Mouse (Mus musculus) embryonic facial prominence, embryonic 12.5 days (tissue): ENCODE data around the gene Mras. TPM values are rescaled to one million over a fixed set of nuclear protein-coding genes. Genes with fewer than 3 reads are reported as not detected.

Source experiments
- ATAC-seq: fragments of 200-750 bp; cut with Nextera tagmentation; 2 replicates; pipeline ENCODE4 v1.8.0; 2017; ENCODE audit not compliant: insufficient number of reproducible peaks, insufficient read depth, low FRiP score, low TSS enrichment
- H3K27ac ChIP-seq: fragments of 300-500 bp; sonication (generic); 2 replicates; pipeline ENCODE4 v1.5.1; 2016; ENCODE audit warnings: mild to moderate bottlenecking
- H3K27me3 ChIP-seq: fragments of 300-500 bp; sonication (generic); 2 replicates; pipeline ENCODE4 v1.6.1; 2016; ENCODE audit warnings: mild to moderate bottlenecking, moderate library complexity
- H3K36me3 ChIP-seq: fragments of 300-500 bp; sonication (generic); 2 replicates; pipeline ENCODE4 v1.6.1; 2016; ENCODE audit warnings: mild to moderate bottlenecking
- H3K4me1 ChIP-seq: fragments of 300-500 bp; sonication (generic); 2 replicates; pipeline ENCODE4 v1.6.1; 2016
- H3K4me2 ChIP-seq: fragments of 300-500 bp; sonication (generic); replicated peaks from 2 replicates; pipeline ENCODE4 v1.6.1; 2016; ENCODE audit warnings: mild to moderate bottlenecking, moderate library complexity
- H3K4me3 ChIP-seq: fragments of 300-500 bp; sonication (generic); 2 replicates; pipeline ENCODE4 v1.5.1; 2016; ENCODE audit warnings: mild to moderate bottlenecking
- H3K9ac ChIP-seq: fragments of 300-500 bp; sonication (generic); 2 replicates; pipeline ENCODE4 v1.6.1; 2016; ENCODE audit warnings: mild to moderate bottlenecking, moderate library complexity
- H3K9me3 ChIP-seq: fragments of 300-500 bp; sonication (generic); 2 replicates; pipeline ENCODE4 v1.6.1; 2016; ENCODE audit warnings: mild to moderate bottlenecking, moderate library complexity
- WGBS: fragments of 180-500 bp; shearing (Covaris S2); methylation state at CpG from one replicate; pipeline ENCODE4 v1.1.7; 2016; 5-methylcytosine and 5-hydroxymethylcytosine counted together
- polyA plus RNA-seq: library from polyadenylated mRNA; unstranded; fragments of >200 nt; fragmentation: Nextera tagmentation; extraction: Ambion mirVana; gene quantifications from 2 replicates; pipeline ENCODE4 v1.2.1, GENCODE M21; 2016

Mras gene
- polyA plus RNA-seq, 1 experiment from 2014 or later = 20.5 TPM

- no peak overlapping the region for H3K9ac ChIP-seq
- H3K4me2 ChIP-seq = no peak overlapping the region
- no peaks in the 10 kb centered on the region for H3K9me3 ChIP-seq
- no peaks in the 10 kb centered on the region for H3K4me1 ChIP-seq
- H3K36me3 ChIP-seq = no peaks in the 10 kb centered on the region
- WGBS = 79% methylated on average over 3 of the region's 3 CpGs
- no peak for ATAC-seq
- H3K4me3 ChIP-seq = no peak overlapping the region
- no peaks in the 10 kb centered on the region for H3K27me3 ChIP-seq
- H3K27ac ChIP-seq = no peak overlapping the region
Observed at GRCm38 (mm10) chr9:99341600-99341999, 95.6 kb downstream of the Mras start.

- Histone ChIP-seq H3K4me2 (no peak overlapping the region), H3K27me3 (no peaks in the 10 kb centered on the region), H3K9ac (no peak overlapping the region), H3K27ac (no peak overlapping the region), H3K36me3 (no peaks in the 10 kb centered on the region), H3K9me3 (no peaks in the 10 kb centered on the region), H3K4me1 (no peaks in the 10 kb centered on the region), H3K4me3 (no peak overlapping the region)
- ATAC-seq = no peak
- WGBS = 81% methylated on average over 12 of the region's 12 CpGs
Observed at GRCm38 (mm10) chr9:99340126-99340525, 97.1 kb downstream of the Mras start.

DNA sequence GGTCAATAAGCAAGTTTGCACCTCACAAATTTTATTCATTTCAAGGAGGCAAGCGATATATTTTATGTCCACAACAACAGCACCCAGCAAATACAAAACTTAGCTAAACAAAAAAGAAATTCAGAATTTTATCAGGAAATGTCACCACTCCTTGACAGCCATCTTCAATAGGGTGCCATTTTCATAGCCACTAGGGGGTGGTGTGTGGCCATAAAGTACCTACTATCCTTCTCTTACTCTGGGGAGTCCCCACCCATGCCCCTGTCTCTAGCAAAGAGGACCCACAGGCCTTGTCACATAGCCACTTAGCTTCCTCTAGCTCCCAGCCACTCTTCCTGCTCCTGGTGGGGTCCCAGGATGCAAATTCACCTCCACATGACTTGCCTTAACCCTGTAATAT, 98.0 kb downstream of the Mras start:
- 91% methylated on average over 1 of the region's 1 CpGs for WGBS
- no peak overlapping the region for H3K9ac ChIP-seq
- ATAC-seq = no peak

DNA sequence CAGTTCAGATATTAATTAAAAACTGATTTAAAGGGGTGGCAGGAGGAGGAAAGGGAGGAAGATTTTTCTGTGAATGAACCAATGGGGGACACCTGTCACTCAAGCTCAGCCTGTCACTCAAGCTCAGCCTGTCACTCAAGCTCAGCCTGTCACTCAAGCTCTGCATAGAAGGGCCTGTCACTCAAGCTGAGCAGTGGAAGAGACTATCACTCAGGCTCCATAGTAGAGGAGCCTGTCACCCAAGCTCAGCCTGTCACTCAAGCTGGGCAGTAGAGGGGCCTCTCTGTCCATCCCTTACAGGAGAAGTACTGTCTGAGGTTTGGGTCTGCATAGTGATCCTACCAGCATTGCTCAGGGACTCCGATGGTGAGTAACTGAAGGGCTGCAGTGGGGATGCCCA, 98.9 kb downstream of the Mras start:
- WGBS = 100% methylated on average over 1 of the region's 1 CpGs
- no peak for ATAC-seq
- no peaks in the 10 kb centered on the region for H3K9me3 ChIP-seq
- no peak overlapping the region for H3K4me2 ChIP-seq
- no peaks in the 10 kb centered on the region for H3K4me1 ChIP-seq
- H3K27ac ChIP-seq = no peak overlapping the region
- no peak overlapping the region for H3K9ac ChIP-seq
- H3K4me3 ChIP-seq = no peak overlapping the region
- H3K36me3 ChIP-seq = no peaks in the 10 kb centered on the region
- H3K27me3 ChIP-seq = no peaks in the 10 kb centered on the region

More for the DNA sequence above, 98.0 kb downstream of the Mras start:
- H3K27me3 ChIP-seq = no peaks in the 10 kb centered on the region
- no peak overlapping the region for H3K27ac ChIP-seq
- H3K4me1 ChIP-seq = no peaks in the 10 kb centered on the region
- no peaks in the 10 kb centered on the region for H3K36me3 ChIP-seq
- H3K4me2 ChIP-seq = no peak overlapping the region
- H3K4me3 ChIP-seq = no peak overlapping the region
- no peaks in the 10 kb centered on the region for H3K9me3 ChIP-seq

DNA sequence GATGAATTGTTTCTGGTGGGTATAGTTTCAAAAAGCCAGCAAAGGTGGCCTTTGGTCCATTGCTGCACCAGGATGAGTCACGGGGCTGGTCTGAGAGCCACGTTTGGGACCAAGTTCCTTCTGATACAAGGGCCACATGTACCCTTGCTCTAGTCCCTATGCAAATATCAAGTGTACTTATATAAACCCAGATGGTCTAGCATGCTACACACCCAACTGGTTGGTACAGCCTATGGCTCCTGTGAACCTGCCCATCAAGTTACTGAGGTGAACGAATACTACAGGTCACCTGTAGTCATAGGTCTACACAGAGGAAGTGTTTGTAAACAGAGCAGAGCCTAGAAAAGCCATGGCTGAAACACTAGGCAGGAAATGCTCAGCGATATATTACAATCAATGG, 100.6 kb downstream of the Mras start:
- no peak overlapping the region for H3K27ac ChIP-seq
- H3K4me2 ChIP-seq = no peak overlapping the region
- no peak overlapping the region for H3K9ac ChIP-seq
- no peak for ATAC-seq
- H3K9me3 ChIP-seq = no peaks in the 10 kb centered on the region
- H3K27me3 ChIP-seq = no peaks in the 10 kb centered on the region
- no peak overlapping the region for H3K4me3 ChIP-seq
- WGBS = 88% methylated on average over 4 of the region's 4 CpGs
- no peaks in the 10 kb centered on the region for H3K36me3 ChIP-seq
- no peaks in the 10 kb centered on the region for H3K4me1 ChIP-seq

Other genes with a start within 250 kb of the Mras start
- not detected in 2 replicates for gene Faiml, start 200.1 kb downstream of the Mras start, polyA plus RNA-seq
- 49.1 and 51.4 TPM in 2 replicates for gene Cep70, start 194.0 kb downstream of the Mras start, polyA plus RNA-seq
- gene Esyt3, start 78.8 kb downstream of the Mras start, polyA plus RNA-seq = 0.31 and 0.46 TPM in 2 replicates
- gene Nme9, start 14.1 kb upstream of the Mras start, polyA plus RNA-seq = not detected in 2 replicates
- gene Armc8, start 131.5 kb upstream of the Mras start, polyA plus RNA-seq = 25.1 and 25.8 TPM in 2 replicates
- gene Dbr1, start 138.4 kb upstream of the Mras start, polyA plus RNA-seq = 30.6 and 34.2 TPM in 2 replicates
- gene A4gnt, start 175.1 kb upstream of the Mras start, polyA plus RNA-seq = not detected in 2 replicates
- 24.3 and 26.4 TPM in 2 replicates for gene Dzip1l, start 192.1 kb upstream of the Mras start, polyA plus RNA-seq